Mouse (Mus musculus): ENCODE data around the gene Gdf2. TPM values are rescaled to one million over a fixed set of nuclear protein-coding genes. Genes with fewer than 3 reads are reported as not detected.

Gdf2 gene
- polyA plus RNA-seq, 1 experiment from 2014 or later: not detected

GRCm38 (mm10) chr14:33993521-33994289 is 52.9 kb downstream of the Gdf2 start:
- no peak for DNase-seq (ENCODE audit: low spot score)
- ATAC-seq (replicated peaks; ENCODE audit: low FRiP score, low read depth): no peak
- 87% methylated on average over 6 of the region's 6 CpGs for WGBS
- Histone ChIP-seq H3K9me3 (replicated peaks; ENCODE audit: low read length) (no peaks in the 10 kb centered on the region), H3K27me3 (ENCODE audit: insufficient read depth, low read length) (no peaks in the 10 kb centered on the region), H3K4me3 (replicated peaks; ENCODE audit: low read depth, low read length) (no peak overlapping the region), H3K4me1 (replicated peaks; ENCODE audit: insufficient read depth, low read length) (no peaks in the 10 kb centered on the region), H3K9ac (ENCODE audit: low read depth, low read length) (no peak overlapping the region), H3K4me2 (ENCODE audit: low read length) (no peak overlapping the region), H3K36me3 (ENCODE audit: insufficient read depth, low read length) (no peaks in the 10 kb centered on the region), H3K27ac (no peak overlapping the region)
- TF ChIP-seq CTCF (IDR thresholded peaks at IDR 0.05; ENCODE audit: low read depth): no peak

Other genes starting within 250 kb of the Gdf2 start
- gene Gdf10, start 17.5 kb upstream of the Gdf2 start, polyA plus RNA-seq (2015; fragmentation: Nextera tagmentation; extraction: Ambion mirVana): 2.6 and 3.1 TPM in 2 replicates
- gene Rbp3, start 13.0 kb downstream of the Gdf2 start, polyA plus RNA-seq (2015; fragmentation: Nextera tagmentation; extraction: Ambion mirVana): not detected in 2 replicates
- gene Zfp488, start 37.7 kb downstream of the Gdf2 start, polyA plus RNA-seq (2015; fragmentation: Nextera tagmentation; extraction: Ambion mirVana): not detected in 2 replicates
- not detected in 2 replicates for gene Gm30083, start 74.1 kb downstream of the Gdf2 start, polyA plus RNA-seq (2015; fragmentation: Nextera tagmentation; extraction: Ambion mirVana)
- not detected in 2 replicates for gene Gm5460, start 75.7 kb downstream of the Gdf2 start, polyA plus RNA-seq (2015; fragmentation: Nextera tagmentation; extraction: Ambion mirVana)
- gene Antxrl, start 111.7 kb downstream of the Gdf2 start, polyA plus RNA-seq (2015; fragmentation: Nextera tagmentation; extraction: Ambion mirVana): not detected in 2 replicates
- 1.4 and 2.2 TPM in 2 replicates for gene Anxa8, start 144.9 kb downstream of the Gdf2 start, polyA plus RNA-seq (2015; fragmentation: Nextera tagmentation; extraction: Ambion mirVana)
- gene A630023A22Rik, start 161.7 kb downstream of the Gdf2 start, polyA plus RNA-seq (2015; fragmentation: Nextera tagmentation; extraction: Ambion mirVana): not detected in 2 replicates
- gene Npy4r, start 211.4 kb downstream of the Gdf2 start, polyA plus RNA-seq (2015; fragmentation: Nextera tagmentation; extraction: Ambion mirVana): 0.09 and 0.19 TPM in 2 replicates